Mouse (Mus musculus): ENCODE results near the gene Ankrd49.

DNA sequence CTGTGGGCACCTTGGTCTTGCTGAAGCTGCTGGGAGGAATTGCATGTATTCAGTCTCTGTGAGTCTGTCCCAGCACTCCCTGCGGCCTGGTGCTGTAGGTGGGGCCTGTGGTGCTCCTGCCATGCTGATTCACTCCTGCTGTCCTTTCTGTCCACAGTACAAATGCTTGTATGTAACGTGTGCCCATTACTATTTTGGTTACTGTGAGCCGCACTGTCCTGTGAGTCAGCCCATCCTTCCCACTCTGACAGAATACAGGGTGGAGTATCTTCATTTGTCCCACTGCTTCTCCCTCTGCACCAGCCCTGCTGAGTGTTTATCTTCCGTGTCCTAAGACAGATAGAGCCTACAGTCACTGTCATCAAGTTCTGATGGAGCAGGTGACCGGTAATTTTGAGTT is 25.5 kb upstream of the Ankrd49 start:
- no peak for TF ChIP-seq POLR2A (IDR thresholded peaks at IDR 0.05; ENCODE audit: low read depth, low read length)
- TF ChIP-seq CTCF (conservative IDR thresholded peaks at IDR 0.05; ENCODE audit: insufficient read depth, insufficient read length, low read depth, low read length): no peak
